Mouse (Mus musculus) testis, adult 2 months (tissue): ENCODE measurements around the gene Pip5k1c. TPM values are rescaled to one million over a fixed set of nuclear protein-coding genes. Genes with fewer than 3 reads are reported as not detected.

Experiments
- H3K27ac ChIP-seq: fragments of 200-500 bp; 2 replicates; pipeline ENCODE4 v1.5.1; 2012; ENCODE audit warnings: low read depth, low read length; ENCODE audit not compliant: control insufficient read depth, insufficient read depth
- H3K27me3 ChIP-seq: fragments of 200-500 bp; 2 replicates; pipeline ENCODE4 v1.6.1; 2012; ENCODE audit warnings: mild to moderate bottlenecking, low read length, moderate library complexity; ENCODE audit not compliant: control insufficient read depth, insufficient read depth
- H3K36me3 ChIP-seq: fragments of 200-500 bp; 2 replicates; pipeline ENCODE4 v1.6.1; 2012; ENCODE audit warnings: mild to moderate bottlenecking, low read length; ENCODE audit not compliant: control insufficient read depth, insufficient read depth
- H3K4me1 ChIP-seq: fragments of 200-500 bp; 2 replicates; pipeline ENCODE4 v1.6.1; 2012; ENCODE audit warnings: low read length; ENCODE audit not compliant: control insufficient read depth, insufficient read depth
- H3K4me3 ChIP-seq: fragments of 200-500 bp; 2 replicates; pipeline ENCODE4 v1.5.1; 2012; ENCODE audit warnings: low read depth, mild to moderate bottlenecking, low read length, moderate library complexity, mixed read lengths; ENCODE audit not compliant: control insufficient read depth
- CTCF ChIP-seq: fragments of 200-500 bp; IDR thresholded peaks from 2 replicates; pipeline ENCODE4 v1.5.1; 2012; ENCODE audit warnings: low read depth, mild to moderate bottlenecking, inconsistent platforms, low read length, moderate library complexity; ENCODE audit not compliant: control insufficient read depth, insufficient read depth, insufficient replicate concordance
- POLR2A ChIP-seq: fragments of 200-500 bp; IDR thresholded peaks from 2 replicates; pipeline ENCODE4 v1.6.1; 2012; ENCODE audit warnings: low read depth, mild to moderate bottlenecking, inconsistent platforms, low read length, moderate library complexity; ENCODE audit not compliant: control insufficient read depth
- polyA plus RNA-seq: library from polyadenylated mRNA; depleted of rRNA; stranded (reverse); fragments of >200 nt; gene quantifications from 2 replicates; pipeline ENCODE4 v1.2.3, GENCODE M21; 2012; rRNA removed

Pip5k1c gene
- polyA plus RNA-seq, 1 experiment, result 10.1 TPM

DNA sequence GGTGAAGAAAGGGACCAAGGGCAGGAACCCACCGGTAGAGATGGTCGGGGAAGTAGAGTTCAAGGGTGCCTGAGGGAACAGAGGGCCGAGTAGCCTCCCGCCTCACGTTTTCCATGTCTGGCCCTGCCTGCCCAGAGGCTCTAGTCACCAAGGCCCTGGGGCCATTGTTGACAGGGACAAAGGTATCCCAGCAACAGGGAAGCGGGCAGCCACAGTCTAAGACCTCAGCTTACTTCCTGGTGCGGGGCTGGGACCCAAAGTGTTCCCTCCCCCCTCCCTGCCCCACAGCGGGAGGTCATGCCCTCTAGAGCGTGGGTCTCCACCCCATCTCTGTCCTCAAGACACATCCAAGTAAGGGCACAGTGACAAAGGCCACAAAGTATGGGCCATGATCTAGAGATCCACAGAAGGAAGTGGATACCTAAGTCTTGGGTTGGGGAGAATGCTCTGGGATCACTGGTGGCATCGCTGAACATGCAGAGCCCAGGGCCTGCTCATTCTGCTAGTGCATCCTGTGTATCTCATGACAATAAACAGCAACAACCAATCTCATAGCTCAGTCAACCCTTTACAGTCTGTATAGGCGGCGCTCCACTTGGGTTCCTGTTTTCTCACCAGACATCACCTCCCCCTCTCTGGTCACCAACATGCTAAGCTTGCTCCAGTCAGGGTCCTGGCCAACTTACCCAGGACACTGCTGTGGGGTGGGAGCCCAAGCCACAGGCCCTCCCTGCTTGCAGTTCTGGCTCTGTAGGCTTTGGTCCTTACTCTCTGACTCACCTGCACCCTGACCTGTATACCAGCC lies 73.1 kb downstream of the Pip5k1c start, which contains the start of gene 4930404N11Rik:
Gene 4930404N11Rik, minus strand, starts transcription at position 145 of the 805 bp plus-strand sequence.
- peak within 1 kb of the TSS; percentile 85 for H3K27ac ChIP-seq

DNA sequence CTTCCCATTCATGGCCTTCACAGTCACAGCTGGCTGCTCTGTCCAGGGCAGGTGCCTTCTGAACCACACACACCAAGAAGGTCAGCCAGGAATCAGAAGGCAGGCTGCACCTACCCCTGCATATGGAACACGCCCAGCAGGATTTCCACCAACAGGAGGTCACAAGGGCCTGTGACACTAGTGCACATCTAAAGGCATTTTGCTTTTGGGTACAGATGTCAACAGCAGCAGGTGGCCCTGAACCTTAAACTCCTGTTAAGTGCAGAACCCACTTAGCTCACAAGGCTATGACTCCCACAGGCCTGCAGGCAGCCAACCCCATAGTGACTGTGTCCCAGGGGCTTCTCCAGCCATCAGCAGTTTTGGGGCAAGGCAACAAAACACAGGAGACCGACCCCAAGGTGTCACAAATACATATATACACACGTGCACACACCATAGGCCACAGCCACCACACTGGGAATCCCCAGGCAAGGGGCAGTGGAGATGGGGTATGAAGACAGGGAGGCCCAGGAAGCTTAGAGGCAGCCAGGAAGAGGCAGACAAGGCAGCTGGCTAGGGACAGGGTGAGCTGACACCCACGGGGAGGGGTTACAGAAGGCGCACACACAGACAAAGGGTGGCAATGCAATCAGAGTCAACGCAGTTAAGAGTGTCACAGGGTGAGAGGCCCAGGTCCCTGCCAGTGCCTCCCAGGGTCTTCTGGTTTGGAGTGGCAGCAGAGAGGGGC lies 73.9 kb downstream of the Pip5k1c start:
- TF ChIP-seq CTCF (no peak), POLR2A (peak; percentile 29; the same call in 1 of the 2 replicates)
- Histone ChIP-seq H3K4me3 (peak overlapping the region; percentile 83), H3K36me3 (no peaks in the 10 kb centered on the region; the same call in 1 of the 2 replicates), H3K4me1 (peaks cover 19% of the 10 kb centered on the region), H3K27ac (peak overlapping the region; percentile 85), H3K27me3 (no peaks in the 10 kb centered on the region)

More for the DNA sequence above, 73.1 kb downstream of the Pip5k1c start, which contains the start of gene 4930404N11Rik:
- H3K4me3 ChIP-seq, result peak within 1 kb of the TSS; percentile 83
- no peaks in the 10 kb centered on the region for H3K27me3 ChIP-seq
- H3K4me1 ChIP-seq, result peaks cover 19% of the 10 kb centered on the region
- H3K36me3 ChIP-seq, result no peaks in the 10 kb centered on the region; the same call in 1 of the 2 replicates
- TF ChIP-seq POLR2A, result peak; percentile 80; the same call in 1 of the 2 replicates
- no peak for TF ChIP-seq CTCF

DNA sequence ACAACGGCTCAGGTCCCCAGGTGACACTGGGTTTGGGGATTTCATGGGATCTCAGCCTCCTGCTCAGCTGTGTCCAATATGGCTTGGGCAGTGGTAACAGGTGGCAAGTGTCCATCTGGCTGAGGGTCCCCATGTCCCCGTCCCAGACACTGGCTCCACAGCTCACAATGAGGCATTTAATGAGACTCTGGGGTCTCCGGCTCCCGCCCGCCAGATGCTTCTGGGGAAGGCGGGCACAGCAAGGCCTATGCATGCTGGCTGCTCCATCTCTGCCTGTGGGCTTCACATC lies 74.4 kb downstream of the Pip5k1c start:
- Histone ChIP-seq H3K4me3 (no peak overlapping the region), H3K36me3 (no peaks in the 10 kb centered on the region; the same call in 1 of the 2 replicates), H3K4me1 (peaks cover 19% of the 10 kb centered on the region), H3K27me3 (no peaks in the 10 kb centered on the region), H3K27ac (no peak overlapping the region)
- TF ChIP-seq POLR2A (no peak), CTCF (no peak)

Other genes starting within 250 kb of the Pip5k1c start
- 203 and 224 TPM in 2 replicates for gene Sgta, start 232.8 kb upstream of the Pip5k1c start, polyA plus RNA-seq
- gene Thop1, start 222.9 kb upstream of the Pip5k1c start, polyA plus RNA-seq, result 318 and 378 TPM in 2 replicates
- gene Creb3l3, start 194.1 kb upstream of the Pip5k1c start, polyA plus RNA-seq, result 0.40 and 0.70 TPM in 2 replicates
- gene Map2k2, start 187.0 kb upstream of the Pip5k1c start, polyA plus RNA-seq, result 147 and 192 TPM in 2 replicates
- gene Zbtb7a, start 157.7 kb upstream of the Pip5k1c start, polyA plus RNA-seq, result 5.6 and 6.0 TPM in 2 replicates
- 164 and 184 TPM in 2 replicates for gene Pias4, start 125.0 kb upstream of the Pip5k1c start, polyA plus RNA-seq
- 1,507 and 1,673 TPM in 2 replicates for gene Eef2, start 116.3 kb upstream of the Pip5k1c start, polyA plus RNA-seq
- 52.6 and 61.6 TPM in 2 replicates for gene Dapk3, start 110.0 kb upstream of the Pip5k1c start, polyA plus RNA-seq
- 1.4 and 1.8 TPM in 2 replicates for gene 4930442H23Rik, start 109.1 kb upstream of the Pip5k1c start, polyA plus RNA-seq
- gene Nmrk2, start 90.9 kb upstream of the Pip5k1c start, polyA plus RNA-seq, result not detected in 2 replicates
- gene Atcay, start 62.1 kb upstream of the Pip5k1c start, polyA plus RNA-seq, result 0.25 and 0.26 TPM in 2 replicates
- gene Zfr2, start 59.8 kb upstream of the Pip5k1c start, polyA plus RNA-seq, result 11.6 and 12.5 TPM in 2 replicates
- gene Matk, start 40.0 kb upstream of the Pip5k1c start, polyA plus RNA-seq, result 3.0 and 3.5 TPM in 2 replicates
- gene Mrpl54, start 26.0 kb upstream of the Pip5k1c start, polyA plus RNA-seq, result 181 and 261 TPM in 2 replicates
- 53.5 and 77.2 TPM in 2 replicates for gene Apba3, start 26.0 kb upstream of the Pip5k1c start, polyA plus RNA-seq
- 0.56 and 0.99 TPM in 2 replicates for gene Tjp3, start 1.4 kb upstream of the Pip5k1c start, polyA plus RNA-seq
- gene Cactin, start 28.1 kb downstream of the Pip5k1c start, polyA plus RNA-seq, result 13.4 and 16.5 TPM in 2 replicates
- 0.47 and 0.91 TPM in 2 replicates for gene Tbxa2r, start 35.8 kb downstream of the Pip5k1c start, polyA plus RNA-seq
- gene Gipc3, start 50.3 kb downstream of the Pip5k1c start, polyA plus RNA-seq, result 3.3 and 4.1 TPM in 2 replicates
- gene Hmg20b, start 57.5 kb downstream of the Pip5k1c start, polyA plus RNA-seq, result 23.0 and 27.7 TPM in 2 replicates
- gene Mfsd12, start 64.5 kb downstream of the Pip5k1c start, polyA plus RNA-seq, result 33.1 and 39.7 TPM in 2 replicates
- 273 and 296 TPM in 2 replicates for gene 4930404N11Rik, start 72.9 kb downstream of the Pip5k1c start, polyA plus RNA-seq
- 161 and 178 TPM in 2 replicates for gene Fzr1, start 85.6 kb downstream of the Pip5k1c start, polyA plus RNA-seq
- 38.5 and 46.3 TPM in 2 replicates for gene Dohh, start 91.5 kb downstream of the Pip5k1c start, polyA plus RNA-seq
- gene Gm48551, start 91.5 kb downstream of the Pip5k1c start, polyA plus RNA-seq, result 1.2 and 1.6 TPM in 2 replicates
- gene Gm48552, start 96.0 kb downstream of the Pip5k1c start, polyA plus RNA-seq, result 0.65 TPM in 1 of 2 replicates, not detected in the other
- gene Smim24, start 100.1 kb downstream of the Pip5k1c start, polyA plus RNA-seq, result 3,568 and 3,612 TPM in 2 replicates
- 9.8 and 9.9 TPM in 2 replicates for gene Nfic, start 162.7 kb downstream of the Pip5k1c start, polyA plus RNA-seq
- gene Celf5, start 189.7 kb downstream of the Pip5k1c start, polyA plus RNA-seq, result 147 and 163 TPM in 2 replicates
- gene Ncln, start 203.4 kb downstream of the Pip5k1c start, polyA plus RNA-seq, result 70.4 and 71.3 TPM in 2 replicates
- 0.04 and 0.13 TPM in 2 replicates for gene S1pr4, start 207.2 kb downstream of the Pip5k1c start, polyA plus RNA-seq
- 1.0 and 1.2 TPM in 2 replicates for gene Gna15, start 231.3 kb downstream of the Pip5k1c start, polyA plus RNA-seq